Mouse (Mus musculus) adipocyte (in vitro differentiated cells): ENCODE measurements at regions not wholly inside any gene's neighbourhood (a gene's known extent, or its start where the extent isn't known, plus 50 kb on each side); places are given as distances from the start of the nearest gene placed in this dataset.
A peak's percentile ranks its signal among the peaks of the same experiment; 100 is the strongest.

Source experiments
- DNase-seq: peaks from one replicate; pipeline ENCODE4 v3.0.0-alpha.2; 2016; ENCODE audit warnings: low spot score

DNA sequence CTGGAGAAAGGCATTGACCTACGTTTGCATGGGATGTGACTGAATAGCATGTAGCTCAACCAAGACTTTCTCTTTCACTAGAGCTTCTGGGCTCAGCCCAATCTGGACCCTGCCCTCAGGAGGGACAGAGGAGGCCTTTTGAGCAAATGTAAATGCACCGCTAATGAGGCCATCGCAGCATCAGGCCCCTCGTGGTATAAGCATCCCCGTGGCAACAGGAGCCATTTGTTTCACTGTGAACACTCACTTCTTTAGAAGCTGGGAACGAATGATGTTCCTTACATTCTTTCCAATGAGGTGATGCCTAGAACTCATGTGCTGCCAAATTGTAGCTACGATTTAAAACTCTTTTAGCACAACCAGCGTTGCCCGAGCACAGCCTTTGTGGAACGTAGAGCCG, 279.0 kb upstream of the Gjb5 start:
- DNase-seq: no peak

DNA sequence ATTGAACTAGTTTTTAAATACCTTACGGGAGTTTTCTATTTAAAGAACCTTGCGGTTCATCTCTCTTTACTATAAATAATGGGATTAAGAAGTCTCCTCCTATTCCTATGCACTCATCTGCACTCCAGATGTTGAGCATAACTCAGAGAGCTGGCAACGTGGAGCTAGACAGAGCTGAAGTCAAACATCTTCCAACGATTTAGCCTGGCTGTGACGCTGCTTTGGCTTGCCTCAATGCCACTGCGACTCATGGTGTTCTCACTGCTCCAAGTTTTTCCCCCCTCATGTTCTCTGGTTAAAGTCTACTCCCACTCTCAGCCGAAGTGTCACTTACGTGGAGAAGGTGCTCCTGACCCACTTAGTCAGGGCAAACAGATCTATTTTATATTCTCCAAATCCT, 277.3 kb upstream of the Gjb5 start:
- no peak for DNase-seq

DNA sequence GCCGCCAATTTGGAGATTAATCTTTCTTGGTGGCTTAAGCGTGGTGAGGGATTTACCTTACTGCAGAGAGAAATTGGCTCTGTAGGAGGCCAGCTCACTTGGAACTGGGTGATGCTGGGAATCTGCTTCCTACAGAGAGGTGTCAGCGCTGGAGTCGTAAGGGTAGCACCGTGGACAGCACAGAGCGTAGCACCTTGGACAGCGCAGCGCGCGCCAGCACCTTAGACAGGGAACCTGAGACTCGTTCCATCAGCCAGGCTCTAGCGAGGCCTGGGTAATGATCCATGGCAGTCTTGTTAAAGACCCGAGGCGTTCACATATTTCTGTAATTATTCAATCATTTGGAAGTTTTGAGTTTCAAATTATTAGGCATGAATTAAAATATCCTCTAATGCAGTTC, 261.9 kb upstream of the Gjb5 start:
- no peak for DNase-seq

DNA sequence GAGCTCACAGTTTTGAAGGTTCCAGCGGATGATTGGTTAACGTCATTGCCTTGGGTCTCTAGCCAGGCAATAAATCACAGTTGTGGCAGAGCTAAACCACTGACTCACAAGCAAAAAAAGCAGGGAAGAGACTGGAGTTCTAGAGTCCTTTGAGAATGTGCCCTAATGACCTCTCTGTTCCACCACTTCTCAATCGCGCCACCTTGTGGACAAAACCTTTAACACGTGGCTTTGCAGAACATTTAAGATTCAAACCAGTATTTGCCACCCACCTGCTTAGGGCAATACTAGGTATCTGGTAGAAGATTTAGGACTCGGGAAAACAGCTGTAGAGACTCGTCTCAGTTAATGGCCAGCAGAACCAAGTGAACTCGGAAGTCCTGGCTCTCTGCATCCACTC, 254.8 kb upstream of the Gjb5 start:
- DNase-seq: peak; percentile 2

DNA sequence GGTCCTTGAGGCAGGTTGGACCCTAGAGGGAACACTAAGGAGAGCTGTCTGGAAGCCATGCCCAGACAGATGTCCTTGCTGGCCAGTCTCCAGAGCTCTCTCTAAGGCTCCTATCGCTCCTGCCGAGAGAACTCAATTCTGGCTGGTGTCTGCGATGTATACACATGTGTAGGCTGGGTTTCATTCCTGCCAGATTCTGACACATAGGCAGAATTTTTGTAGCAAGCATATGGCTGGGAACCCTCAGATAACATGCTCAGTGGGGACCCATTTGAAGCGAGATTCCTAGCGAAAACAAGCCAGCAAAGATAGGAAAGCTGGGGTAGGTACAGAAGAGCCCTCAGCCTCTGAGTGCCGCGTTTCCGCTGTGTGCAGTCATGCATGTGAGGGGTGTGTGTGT, 242.9 kb upstream of the Gjb5 start:
- no peak for DNase-seq

DNA sequence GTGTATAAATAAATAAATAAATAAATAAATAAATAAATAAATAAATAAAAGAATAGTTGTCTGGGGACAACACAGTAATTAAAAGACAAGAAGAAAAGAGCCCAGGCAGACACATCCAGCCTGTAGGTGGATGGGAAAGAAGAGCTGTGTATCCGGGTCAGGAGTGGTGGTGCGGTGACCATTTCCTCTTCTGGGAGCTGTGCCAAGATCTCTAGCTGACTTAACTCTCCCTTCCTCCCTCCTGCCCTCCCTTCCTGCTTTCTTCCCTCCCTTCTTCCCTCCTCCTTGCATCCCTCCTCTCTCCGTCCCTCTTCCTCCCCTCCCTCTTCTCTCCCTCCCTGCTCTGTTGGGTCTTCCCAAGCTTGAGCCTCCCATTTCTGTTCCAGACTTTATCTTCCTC, 240.6 kb upstream of the Gjb5 start:
- no peak for DNase-seq

DNA sequence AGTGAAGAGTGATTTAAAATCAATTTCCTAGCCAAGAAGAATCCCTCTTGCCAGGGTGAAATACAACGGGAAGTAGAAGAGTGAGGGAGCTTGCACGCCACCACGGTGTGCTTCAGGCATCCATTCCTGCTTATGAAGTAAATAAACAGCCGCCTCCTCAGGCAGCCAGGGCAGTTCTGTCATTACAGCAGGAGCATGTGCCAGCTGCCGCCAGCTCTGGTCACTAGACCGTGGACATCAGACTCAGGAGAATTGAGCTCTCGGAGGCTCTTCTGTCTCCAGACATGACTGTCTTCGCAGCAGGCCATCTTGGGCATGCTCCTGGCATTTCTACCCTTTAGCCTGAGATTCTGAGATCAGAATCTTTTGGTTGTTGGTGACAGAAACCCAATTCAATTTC, 236.1 kb upstream of the Gjb5 start:
- DNase-seq: no peak

DNA sequence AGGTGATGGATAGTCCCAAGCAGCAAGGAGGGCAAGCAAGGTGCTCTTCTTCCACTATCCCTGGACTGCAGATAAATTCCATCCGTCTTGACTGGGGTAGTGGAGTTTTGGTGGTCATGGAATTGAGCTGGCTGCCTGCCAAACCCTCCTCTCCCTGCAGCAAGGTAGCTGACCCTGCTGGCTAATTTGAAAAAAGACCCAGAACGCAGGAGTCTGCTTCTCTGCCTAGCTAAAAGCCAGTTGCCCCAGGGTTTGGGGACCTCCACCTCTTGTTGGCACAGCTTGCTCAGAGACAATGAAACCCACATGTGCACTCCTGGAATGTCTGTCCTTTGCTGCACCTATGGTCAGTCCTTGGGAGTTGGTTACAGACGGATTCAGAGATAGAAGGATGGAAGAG, 233.6 kb upstream of the Gjb5 start:
- DNase-seq: no peak

DNA sequence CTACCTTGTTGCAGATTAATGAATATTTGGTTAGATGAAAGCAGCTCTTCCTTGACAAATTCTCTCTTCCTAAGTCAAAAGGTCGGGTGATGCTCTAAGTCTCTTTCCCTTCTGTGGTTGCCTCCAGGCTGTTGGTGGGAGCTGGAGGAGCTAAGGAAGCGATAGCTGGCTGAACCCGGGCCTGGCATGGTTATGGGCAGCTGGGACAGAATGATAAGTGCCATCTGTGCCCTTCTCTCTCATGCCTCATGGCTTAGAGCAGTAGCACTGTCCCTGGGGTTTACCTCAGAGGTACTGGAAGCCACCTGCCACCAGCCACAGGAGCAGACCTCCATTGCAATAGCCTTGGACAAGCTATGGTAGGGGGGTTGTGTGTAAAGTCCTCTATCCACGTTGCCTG, 228.8 kb upstream of the Gjb5 start:
- no peak for DNase-seq

DNA sequence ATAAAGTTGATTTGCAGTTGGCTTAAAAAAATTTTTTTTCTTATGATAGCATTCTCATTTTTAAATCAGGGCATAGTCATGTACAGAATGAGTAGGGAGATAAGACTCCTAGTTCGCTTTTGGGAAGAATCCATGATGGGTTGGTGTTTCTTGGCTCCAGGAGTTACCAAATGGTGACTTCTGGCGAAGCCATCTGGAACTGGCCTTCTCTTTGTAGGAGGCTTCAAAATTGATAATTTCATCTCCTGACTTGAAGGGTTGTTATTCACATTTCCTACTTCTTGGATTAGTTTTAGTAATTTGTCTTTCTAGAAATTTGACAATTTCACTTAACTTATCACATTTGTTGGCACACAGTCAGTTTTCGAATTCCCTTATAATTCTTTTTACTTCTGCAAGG, 218.5 kb upstream of the Gjb5 start:
- no peak for DNase-seq

DNA sequence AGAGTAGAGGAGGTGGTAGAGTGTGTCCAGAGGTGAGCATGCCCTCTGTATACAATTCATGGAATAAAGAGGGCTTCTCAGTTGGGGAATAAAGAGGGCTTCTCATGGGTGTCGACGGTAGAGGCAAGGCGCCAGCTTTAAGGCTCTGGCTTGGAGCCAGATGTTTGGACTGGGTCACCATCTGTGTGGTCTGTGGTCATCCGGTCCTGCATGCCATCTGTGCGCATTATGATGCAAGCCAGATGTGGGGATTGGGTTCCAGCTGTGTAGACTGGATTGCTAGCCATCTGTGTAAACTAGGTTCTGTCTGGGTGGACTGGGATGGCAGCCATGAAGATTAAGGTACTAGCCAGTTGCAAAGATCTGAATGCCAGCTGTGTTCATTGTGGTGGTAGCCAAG, 204.6 kb upstream of the Gjb5 start:
- no peak for DNase-seq

DNA sequence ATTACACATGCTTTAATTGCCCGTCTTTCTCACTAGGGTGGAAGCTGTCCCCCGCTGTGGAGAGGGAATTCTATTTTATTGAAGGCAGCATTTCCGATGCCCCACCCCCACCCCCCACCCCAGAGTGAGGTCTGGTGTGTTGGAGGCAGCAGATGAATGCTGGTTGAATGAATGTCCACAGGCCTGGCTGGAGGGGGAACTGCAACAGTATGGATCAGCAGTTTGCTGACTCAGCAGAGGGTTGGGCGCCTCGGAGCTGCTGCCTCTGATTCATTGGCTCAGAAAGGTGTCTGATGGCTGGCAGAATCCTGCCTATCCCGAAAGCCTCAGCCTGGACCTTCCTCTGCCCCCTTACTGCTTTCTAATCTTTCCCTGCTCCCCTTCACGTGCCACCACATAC, 200.6 kb upstream of the Gjb5 start:
- DNase-seq: no peak

DNA sequence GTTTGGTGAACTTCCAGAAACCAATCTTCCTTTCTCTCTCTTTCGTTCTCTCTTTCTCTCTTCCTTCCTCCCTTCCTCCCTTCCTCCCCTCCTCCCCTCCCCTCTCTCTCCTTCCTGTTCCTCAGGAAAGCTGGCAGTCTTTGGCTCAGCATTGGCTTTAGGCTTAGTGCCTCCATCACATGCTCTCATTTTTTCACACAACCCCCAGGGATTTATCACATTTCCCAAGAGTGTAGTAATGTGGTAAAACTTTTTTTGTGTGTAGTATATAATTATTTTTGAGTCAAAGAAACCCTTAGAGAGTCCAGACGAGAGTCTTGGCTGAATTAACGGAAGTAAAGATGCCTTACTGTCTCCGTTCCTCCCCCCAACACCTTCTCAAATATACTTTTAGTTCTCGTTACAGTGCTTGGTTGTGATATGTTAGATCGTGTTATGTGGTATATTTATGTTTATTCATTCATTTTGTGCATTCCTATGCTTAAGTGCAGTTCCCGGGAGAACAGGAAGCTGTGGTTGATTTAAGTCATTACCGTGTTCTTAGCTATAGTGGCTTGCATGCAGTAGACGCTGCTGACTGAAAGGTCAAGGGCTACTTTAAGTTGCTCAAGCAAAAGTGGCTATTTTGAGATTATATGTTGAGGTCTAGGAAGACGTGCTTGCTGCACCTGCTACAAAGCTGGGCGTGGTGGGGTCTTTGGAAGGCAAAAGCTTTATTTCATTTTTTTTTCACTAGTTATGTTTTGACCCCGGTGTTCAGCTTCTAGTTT, 194.7 kb upstream of the Gjb5 start:
- DNase-seq: no peak

DNA sequence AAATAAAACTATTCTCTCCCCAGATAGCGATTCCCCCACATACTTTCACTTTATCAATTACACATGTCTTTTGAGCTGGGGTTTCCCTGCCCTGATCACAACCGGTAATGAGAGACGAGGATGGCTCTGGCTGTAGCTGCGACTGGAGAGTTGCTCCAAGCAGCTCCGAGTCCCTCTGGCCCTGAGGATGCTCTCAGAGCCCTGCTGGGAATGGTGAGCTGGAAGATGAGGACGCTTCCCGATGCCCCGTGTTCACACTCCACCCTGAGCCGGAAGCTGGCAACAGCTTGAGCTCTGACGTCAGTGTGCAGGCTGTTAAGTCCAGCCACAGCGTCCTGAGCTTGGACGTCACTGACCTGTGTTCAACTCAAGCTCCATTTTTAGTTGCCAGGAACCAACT, 191.6 kb upstream of the Gjb5 start:
- no peak for DNase-seq

DNA sequence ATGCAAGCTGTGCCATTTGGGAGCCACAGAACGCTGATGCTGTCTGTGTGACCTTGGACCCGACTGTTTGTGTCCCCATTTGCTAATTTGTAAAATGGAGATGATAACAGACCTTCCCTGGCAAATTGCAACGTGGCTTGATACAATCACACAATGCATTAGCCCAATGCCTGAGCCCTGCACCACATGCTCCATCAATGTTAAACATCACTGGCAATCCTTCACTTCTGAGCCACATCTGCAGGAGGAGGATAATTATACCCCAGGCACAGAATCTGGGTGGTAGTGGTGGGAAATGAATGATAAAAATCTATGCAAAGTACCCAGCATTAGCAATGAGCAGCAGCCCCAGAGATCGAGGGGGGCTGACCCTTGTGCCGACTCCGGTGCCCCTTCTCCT, 191.0 kb upstream of the Gjb5 start:
- no peak for DNase-seq

DNA sequence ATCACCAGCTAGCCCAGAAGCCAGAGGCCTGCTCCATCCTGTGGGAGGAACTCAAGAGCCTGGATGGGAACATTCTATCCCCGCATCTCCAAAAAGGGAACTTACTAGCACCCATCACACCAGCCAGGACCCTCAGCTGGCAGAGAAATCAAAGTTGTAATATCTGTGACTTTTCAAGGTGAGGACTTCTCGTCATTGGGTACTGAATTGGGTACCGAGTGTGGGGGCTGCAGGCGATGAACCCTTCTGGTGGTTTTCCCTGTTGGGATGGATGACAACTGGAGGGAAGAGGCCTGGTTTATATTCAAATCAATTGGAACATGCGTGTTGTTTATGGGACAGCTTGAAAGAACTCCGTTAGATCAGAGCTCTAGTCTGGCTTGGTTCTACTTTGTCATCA, 187.1 kb upstream of the Gjb5 start:
- DNase-seq: no peak

DNA sequence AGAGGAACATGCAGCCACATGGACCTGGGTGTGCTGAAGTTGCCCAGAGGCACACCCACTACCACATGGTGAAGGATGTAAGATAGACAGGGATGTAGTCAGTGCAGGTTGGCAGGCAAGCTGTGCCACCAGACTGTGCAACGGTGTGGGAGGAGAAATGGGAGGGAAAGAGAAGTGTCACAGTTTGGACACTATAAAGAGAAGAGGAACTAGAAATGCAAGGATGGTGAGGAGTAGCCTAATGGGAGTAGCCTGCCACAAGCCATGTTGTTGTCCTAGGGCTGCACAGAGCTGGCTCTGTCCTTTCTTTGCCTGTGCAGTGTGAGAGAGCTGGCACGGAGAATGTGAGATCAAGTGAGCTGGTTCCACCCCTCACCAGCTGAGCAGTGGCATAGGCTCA, 185.3 kb upstream of the Gjb5 start:
- DNase-seq: no peak

DNA sequence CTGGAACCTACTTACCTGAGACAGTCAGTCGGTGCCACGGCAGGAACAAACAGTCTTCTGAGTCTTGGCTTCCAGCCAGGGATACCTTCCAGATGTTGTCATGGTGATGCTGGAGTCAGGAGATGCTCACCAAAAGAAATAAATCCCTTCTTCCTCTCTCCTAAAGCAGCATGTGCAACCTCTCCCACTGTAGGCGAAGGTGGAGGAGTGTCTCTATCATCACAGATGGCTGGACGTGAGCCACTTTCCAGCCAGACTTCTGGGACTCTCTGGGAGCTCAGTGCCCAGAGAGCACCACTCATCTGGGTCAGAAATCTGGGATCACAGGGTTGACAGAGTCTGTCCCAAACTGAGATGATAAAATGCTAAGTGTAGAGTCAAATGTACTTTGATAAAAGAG, 184.8 kb upstream of the Gjb5 start:
- DNase-seq: no peak

DNA sequence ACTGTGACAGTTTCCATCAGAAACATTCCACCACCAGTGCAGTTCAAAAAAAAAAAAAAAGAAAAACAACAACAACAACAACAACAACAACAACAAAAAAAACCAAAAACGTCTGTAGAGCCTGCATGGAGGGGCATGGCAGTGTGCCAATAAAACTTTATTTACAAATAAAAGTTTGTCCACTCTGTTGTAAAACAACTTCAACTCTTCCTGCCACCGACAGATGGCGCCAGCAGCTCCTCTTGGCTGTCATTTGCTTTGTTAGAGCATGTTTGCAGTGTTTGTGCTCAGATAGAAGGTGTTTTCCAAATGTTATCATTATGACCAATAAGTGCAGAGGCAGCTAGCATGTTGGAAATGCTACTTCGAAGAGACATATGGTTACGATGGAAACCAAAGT, 179.0 kb upstream of the Gjb5 start:
- DNase-seq: no peak

DNA sequence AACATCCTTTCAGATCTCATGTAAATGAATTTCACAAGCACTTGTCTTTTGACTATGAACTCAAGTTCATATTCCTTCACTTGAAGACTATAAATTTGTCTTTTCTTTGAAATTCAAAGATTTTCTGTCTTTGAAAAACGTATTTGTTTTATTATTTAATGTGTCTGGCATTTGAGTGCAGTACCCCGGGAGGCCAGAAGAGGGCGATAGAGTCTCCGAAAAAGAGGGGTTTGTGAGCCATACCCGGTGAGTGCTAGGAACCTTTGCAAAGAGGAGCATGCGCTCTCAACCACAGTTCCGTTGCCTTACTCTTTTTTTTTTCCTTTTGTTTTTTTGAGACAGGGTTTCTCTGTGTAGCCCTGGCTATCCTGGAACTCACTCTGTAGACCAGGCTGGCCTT, 177.6 kb upstream of the Gjb5 start:
- DNase-seq: no peak

DNA sequence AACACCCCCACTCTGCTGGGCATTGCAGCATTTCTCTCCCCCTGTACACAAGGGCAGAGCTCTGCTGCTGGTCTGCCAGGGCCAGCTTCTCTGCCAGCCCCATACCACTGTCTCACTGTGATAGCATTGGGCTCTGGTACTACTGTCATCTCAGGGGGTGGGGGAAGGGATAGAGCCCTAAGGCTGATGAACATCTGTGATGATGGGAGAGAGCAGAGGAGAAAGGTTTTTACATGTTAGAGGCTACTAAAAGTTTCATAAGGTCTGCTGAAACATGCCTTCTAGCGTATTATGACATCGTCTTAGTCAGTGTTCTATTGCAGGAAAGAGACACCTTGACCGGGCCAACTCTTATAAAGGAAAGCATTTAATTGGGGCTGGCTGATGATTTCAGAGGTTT, 176.4 kb upstream of the Gjb5 start:
- no peak for DNase-seq

DNA sequence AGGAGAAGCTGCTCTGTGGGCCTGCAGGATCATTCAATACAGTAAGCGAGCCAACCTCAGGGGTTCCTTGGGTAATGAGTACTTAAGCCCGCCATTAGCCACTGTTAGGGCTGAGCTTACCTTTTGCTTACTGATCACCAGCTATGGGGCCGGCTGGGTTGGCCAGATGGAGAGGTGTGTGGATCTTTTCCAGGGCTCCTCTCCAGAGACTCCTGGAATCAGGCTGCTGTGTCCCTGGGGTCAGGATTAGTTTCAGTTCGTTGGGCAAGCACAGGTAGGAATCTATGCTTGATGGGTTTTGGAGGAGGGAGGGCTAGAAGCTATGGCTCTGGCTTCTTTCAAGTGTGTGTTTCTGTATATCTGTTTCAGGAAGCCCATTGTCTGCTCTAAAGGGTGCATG, 175.7 kb upstream of the Gjb5 start:
- DNase-seq: no peak

DNA sequence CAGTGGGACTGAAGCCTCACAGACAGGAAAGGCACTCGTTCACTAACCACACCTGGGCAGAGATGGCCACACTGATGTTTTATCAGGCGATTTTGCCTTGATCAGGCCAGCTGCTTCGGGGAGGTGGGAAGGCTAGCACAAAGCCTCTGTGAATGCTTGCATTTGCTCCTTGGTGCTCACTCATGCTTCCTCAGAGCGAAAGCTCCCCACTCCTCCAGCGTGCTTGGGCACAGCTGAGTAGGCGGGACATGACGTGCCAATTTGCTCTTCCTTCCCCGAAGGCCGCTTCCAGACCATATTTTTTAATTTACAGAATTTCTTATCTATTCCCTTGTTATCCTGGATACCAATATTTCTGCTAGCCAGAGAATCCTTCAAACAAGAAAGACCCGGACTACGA, 172.8 kb upstream of the Gjb5 start:
- DNase-seq: no peak

DNA sequence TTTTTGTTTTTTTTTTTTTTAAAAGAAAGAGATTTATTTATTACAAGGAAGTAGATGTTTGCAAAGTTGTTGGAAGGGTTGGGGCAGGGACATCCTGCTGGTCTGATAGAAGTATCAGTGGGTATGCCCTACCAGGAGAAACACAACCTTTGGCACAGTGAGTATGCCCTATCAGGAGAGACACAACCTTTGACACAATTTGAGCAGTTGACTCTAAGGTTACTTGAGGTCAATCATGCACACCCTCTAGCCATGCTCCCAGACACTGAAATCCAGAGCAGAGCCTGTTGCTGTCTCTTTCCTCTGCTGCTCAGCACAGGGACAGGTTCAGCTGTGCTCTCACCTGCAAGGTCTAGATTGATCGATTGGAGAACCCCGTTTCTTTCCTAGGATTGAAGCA, 164.2 kb upstream of the Gjb5 start:
- DNase-seq: no peak

DNA sequence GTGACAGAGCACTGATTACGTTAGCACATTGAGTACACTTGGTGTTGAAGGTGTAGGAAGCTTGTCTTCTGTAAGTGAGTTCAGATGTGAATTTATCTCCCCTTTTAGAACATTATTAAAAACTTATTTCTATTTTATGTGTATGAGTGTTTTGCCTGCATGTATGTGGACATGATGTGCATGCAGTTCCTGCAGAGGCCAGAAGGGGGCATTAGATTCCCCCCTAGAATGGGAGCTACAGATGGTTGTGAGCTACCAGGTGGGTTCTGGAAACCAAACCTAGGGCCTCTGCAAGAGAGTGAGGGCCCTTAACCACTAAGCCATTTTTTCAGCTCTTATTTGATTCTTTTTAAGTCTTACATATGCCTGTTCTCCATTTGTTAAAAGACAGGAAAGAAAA, 160.0 kb upstream of the Gjb5 start:
- DNase-seq: no peak
